Mouse (Mus musculus): ENCODE measurements around the gene Mylk4.

DNA sequence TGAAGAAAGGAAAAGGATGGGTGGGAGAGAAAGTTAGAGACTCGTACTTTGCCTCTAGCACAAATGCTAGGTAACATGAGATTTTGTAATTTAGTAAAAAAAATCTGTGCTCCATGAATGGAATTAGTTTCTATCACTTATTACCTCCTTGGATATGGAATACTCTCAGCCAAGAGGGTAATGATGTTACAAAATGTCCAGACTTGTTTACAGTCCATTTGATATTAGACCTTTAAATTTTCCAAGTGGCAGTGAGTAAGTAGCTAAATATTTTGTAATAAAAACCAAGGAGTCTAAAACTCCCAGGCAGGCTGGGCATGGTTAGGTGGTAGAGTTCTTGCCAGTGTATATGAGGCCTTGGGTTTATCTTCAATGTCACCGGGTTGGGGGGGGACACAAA, 3.8 kb upstream of the Mylk4 start:
- TF ChIP-seq CTCF (IDR thresholded peaks at IDR 0.05; ENCODE audit: low read depth) (no peak), EP300 (IDR thresholded peaks at IDR 0.05; ENCODE audit: low read depth) (no peak)
